Mouse (Mus musculus) bone marrow, adult 2 months (tissue): ENCODE results near the gene Cd200.

ENCODE experiments used
- CTCF ChIP-seq: fragments of 200-500 bp; IDR thresholded peaks from 2 replicates; pipeline ENCODE4 v1.5.1; 2011; ENCODE audit warnings: low read length, control low read depth; ENCODE audit not compliant: control insufficient read depth, insufficient read depth
- POLR2A ChIP-seq: fragments of 200-500 bp; IDR thresholded peaks from 2 replicates; pipeline ENCODE4 v1.6.1; 2011; ENCODE audit warnings: low read depth, mild to moderate bottlenecking, control low read depth, low read length, borderline replicate concordance; ENCODE audit not compliant: control insufficient read depth

- no peak for TF ChIP-seq CTCF
- TF ChIP-seq POLR2A = no peak
These were observed 61.9 kb downstream of the Cd200 start for GRCm38 (mm10) chr16:45346930-45347387.
